Mouse (Mus musculus) left cerebral cortex, adult 6 months (tissue): ENCODE results near the gene Nos1. TPM values are rescaled to one million over a fixed set of nuclear protein-coding genes. Genes with fewer than 3 reads are reported as not detected.

ENCODE experiments used
- long read RNA-seq, 2 experiments: library from polyadenylated mRNA; unstranded; transcript quantifications; one replicate each; pipeline ENCODE4 v2.0.0; 2019 to 2020
- polyA plus RNA-seq: library from polyadenylated mRNA; unstranded; fragments of <200 nt; fragmentation: Nextera tagmentation; gene quantifications from 2 replicates; pipeline ENCODE4 v1.2.3, GENCODE M21; 2021

Nos1 gene
- 3.4 and 3.6 TPM in 2 replicates for polyA plus RNA-seq
- long read RNA-seq, experiment 1, full-length matches to known transcripts: 1 of 12 reads
- long read RNA-seq, experiment 1, partial matches to known transcripts: 4 of 12 reads
- long read RNA-seq, experiment 1, other reads (novel, unspliced or antisense): 7 of 12 reads
- long read RNA-seq, experiment 2, partial matches to known transcripts: 0 of 8 reads
- long read RNA-seq, experiment 2, other reads (novel, unspliced or antisense): 8 of 8 reads

DNA sequence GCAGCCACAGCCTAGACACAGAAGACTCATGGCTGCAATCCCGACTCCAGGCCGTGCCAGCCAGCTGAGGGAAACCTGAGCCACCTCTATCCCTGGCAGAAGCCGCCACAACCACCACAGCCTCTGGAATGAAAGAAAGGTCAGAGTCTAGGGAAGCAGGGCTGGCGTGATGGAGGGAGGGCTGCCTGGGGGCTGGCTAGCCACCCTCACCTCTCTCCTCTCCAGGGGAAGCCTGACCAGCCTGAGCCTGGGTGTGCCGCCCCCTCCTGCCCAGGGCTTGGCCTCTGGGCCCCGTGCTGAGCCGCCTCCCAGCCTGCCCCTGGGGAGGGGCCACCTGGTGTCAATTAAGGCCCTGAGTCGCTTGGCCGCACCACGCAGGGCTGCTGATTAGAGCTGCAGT, at the start of gene Nos1:
TSS of gene Nos1 (plus strand) at position 352 of the 400 bp plus-strand sequence.

DNA sequence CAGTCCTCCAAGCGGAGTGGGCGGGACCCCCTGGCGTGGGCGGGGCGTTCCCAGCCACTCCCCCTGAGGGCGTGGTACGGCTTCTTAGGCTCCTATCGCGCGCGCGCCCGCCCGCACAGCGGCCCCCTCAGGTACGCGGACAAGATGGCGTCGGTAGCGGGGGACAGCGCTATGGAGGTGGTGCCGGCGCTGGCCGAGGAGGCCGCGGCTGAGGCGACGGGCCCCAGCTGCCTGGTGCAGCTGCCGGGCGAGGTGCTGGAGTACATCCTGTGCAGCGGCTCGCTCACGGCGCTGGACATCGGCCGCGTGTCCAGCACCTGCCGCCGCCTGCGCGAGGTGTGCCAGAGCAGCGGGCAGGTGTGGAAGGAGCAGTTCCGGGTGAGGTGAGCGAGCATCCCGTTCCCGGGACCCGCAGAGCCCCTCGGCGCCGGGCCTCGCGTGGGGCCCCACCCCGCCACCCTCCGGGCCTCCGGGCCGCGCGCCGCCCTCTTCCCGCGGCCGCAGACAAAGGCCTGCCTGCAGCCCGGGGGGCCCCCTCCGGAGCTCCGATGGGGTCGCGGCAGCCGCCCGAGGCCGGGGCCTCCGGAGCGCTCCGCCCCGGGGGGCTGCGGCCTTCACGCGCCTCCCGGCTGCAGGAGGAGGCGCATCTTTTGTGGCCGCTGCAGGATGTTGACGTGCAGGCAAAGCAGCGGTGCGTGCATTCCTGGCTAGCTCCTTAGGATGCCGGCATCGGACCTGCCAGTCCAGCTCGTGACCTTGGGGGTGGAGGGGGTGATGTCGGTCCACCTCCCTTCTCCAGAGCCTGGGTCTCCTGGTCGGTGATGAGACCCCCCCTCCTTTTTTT, 196.0 kb downstream of the Nos1 start, which contains the start of gene Fbxo21:
TSS of gene Fbxo21 (plus strand) at position 74 of the 844 bp plus-strand sequence.

Other genes with a start within 250 kb of the Nos1 start
- 45.4 TPM in 2 replicates for gene Fbxo21, start 195.7 kb downstream of the Nos1 start, polyA plus RNA-seq
- 263 and 284 TPM in 2 replicates for gene Tesc, start 246.7 kb downstream of the Nos1 start, polyA plus RNA-seq